Mouse (Mus musculus) spleen, adult 18-20 months (tissue): ENCODE measurements around the gene Ckap4.
"Not testable (repeated sequence)": the region's sequence is repeated elsewhere in the genome, so short reads cannot be mapped to it uniquely, and the experiment has no call there.

Experiments used
- DNase-seq, 2 experiments: peaks; one replicate each; pipeline ENCODE4 v3.0.0; 2022; ENCODE audit warnings: mixed read lengths in 2 of 2

The Ckap4 gene

DNA sequence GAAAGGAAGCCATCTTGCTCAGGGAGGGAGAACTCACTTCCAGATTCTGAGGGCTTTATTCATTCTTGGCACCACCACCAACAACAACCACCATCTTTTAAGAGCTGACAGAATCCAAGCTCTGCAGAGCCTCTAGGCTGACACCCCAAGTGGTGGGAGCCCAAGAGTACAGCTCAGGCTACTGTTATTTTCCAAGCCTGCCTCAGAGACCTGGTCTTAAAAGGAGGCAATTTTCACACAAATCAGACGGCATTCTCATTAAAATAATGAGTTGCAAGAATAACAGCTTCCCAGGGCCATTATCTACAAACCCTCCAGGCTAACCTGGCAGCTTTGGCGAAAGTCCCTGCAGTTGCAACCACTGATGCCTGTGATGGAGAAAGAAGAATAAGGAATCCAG, 37.1 kb downstream of the Ckap4 start:
- no peak for DNase-seq

- no peak for DNase-seq
Measured at GRCm38 (mm10) chr10:84494432-84494831, 39.4 kb downstream of the Ckap4 start.

- no peak for DNase-seq
Measured at GRCm38 (mm10) chr10:84490115-84490514, 43.7 kb downstream of the Ckap4 start.

DNA sequence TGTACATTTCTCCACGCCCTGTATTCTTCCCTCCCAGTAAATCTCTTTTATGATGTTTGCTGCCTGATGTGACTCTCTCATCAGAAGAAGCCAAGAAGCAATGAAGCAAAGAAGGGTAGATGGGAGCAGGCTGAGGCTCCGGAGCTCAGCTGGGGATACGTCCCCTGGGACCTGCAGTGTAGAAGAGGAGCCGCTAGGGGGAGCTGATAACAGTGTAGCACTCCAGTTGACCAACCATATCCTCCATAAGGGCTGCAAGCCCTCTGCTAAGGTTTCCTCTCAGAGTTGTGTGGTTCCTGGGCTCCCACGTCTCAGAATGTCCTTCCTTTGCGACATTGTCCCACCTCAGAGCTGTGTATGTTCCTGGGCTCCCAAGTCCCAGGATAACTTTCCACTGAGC, 45.5 kb downstream of the Ckap4 start:
- peak; percentile 27 to 65 for DNase-seq

DNA sequence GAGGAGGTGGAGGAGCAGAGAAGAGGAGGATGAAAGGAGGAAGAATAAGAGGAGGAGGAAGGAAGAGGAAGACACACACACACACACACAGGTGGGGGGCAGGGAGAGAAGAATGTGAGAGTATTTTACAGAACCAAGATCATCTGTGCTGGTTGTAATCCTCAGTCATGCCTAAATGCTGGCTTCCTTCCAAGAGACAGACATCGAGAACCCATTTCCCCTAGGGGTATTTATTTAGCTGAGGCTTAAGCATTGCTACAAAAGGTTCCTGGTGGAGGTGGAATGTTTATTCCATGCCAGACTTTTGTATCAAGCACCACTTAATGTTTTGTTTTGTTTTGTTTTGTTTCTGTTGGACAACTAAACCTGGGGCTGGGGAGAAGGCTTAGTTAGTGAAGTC, 49.2 kb downstream of the Ckap4 start:
- no peak for DNase-seq

GRCm38 (mm10) chr10:84483553-84483952, 50.3 kb downstream of the Ckap4 start:
- no peak for DNase-seq

DNA sequence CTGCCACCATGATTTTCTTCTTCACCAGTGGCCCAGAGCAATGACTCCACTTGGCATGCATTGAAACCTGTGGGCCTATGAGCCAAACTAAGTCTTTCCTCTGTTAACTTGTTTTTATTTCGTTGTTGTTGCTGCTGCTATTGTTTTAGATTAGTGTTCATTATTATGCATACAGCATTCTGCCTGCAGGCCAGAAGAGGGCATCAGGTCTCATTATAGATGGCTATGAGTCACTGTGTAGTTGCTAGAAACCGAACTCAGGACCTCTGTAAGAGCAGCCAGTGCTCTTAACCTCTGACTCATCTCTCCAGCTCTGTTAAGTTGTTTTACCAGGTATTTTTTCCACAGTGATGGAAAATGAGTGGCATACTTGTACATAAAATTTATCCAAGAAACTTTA, 50.8 kb downstream of the Ckap4 start:
- DNase-seq = no peak

- DNase-seq = not testable (repeated sequence)
Measured at GRCm38 (mm10) chr10:84482418-84482817, 51.4 kb downstream of the Ckap4 start.

GRCm38 (mm10) chr10:84481327-84481671, 52.6 kb downstream of the Ckap4 start:
- DNase-seq = no peak

- no peak for DNase-seq
Measured at GRCm38 (mm10) chr10:84480667-84481326, 53.1 kb downstream of the Ckap4 start.

DNA sequence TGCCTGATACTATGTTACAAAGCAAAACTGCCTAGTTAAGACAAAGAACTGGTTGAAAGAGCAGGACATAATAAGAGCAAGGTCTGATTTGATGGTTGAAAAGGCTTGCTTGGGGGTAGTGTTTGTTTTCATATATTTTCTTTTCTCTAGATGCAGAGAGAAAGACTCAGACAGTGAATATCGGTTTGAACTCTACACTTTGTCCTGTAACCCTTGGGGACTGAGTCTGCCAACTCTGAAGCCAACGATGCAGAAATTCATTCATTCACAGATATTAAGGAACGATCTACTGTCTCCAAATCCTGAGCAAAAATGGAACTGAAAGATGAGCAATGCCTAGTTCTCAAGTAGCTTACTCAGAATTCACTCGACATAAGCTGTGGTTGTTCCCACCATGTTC, 53.7 kb downstream of the Ckap4 start:
- DNase-seq = no peak

DNA sequence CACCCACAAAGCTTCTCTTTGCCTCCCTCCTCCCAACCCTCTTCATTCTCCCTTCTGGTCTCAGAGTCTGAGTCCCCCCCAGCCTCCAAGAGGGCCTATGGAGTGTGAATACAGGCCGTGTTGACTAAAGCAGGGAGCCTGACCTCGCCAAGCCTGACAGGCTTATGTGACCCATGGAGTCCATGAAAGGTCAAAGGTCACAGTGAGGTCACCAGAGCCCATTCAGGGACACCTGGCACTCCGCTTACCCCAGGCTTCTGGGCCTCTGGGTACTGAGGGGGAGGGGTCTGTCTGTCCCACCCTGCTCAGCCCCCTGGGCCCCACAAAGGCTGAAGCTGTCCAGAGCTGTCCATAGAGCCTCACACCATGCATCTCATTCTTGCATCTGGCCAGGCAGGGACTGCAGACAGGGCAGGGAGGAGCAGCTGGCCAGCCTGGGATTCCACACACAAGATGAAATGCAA, 56.2 kb downstream of the Ckap4 start:
- DNase-seq = no peak

- no peak for DNase-seq
Measured at GRCm38 (mm10) chr10:84477045-84477612, 56.7 kb downstream of the Ckap4 start.
